Mouse (Mus musculus) thymus, postnatal 25 days (tissue): ENCODE measurements at regions not wholly inside any gene's neighbourhood (a gene's known extent, or its start where the extent isn't known, plus 50 kb on each side); places are given as distances from the start of the nearest gene placed in this dataset.

Experiments
- DNase-seq: peaks from one replicate; pipeline ENCODE4 v3.0.0; 2022

GRCm38 (mm10) chr14:45714311-45714710 is 56.4 kb upstream of the Ddhd1 start:
- no peak for DNase-seq

- no peak for DNase-seq
Observed at GRCm38 (mm10) chr14:45714786-45715185, 56.8 kb upstream of the Ddhd1 start.

- no peak for DNase-seq
Observed at GRCm38 (mm10) chr14:45716100-45716499, 58.2 kb upstream of the Ddhd1 start.

- no peak for DNase-seq
Observed at GRCm38 (mm10) chr14:45722887-45723286, 64.9 kb upstream of the Ddhd1 start.

- no peak for DNase-seq
Observed at GRCm38 (mm10) chr14:45724341-45724740, 66.4 kb upstream of the Ddhd1 start.

- no peak for DNase-seq
Observed at GRCm38 (mm10) chr14:45734530-45735410, 76.8 kb upstream of the Ddhd1 start.

- no peak for DNase-seq
Observed at GRCm38 (mm10) chr14:45737966-45738365, 80.0 kb upstream of the Ddhd1 start.

- DNase-seq: no peak
Observed at GRCm38 (mm10) chr14:45739638-45740037, 81.7 kb upstream of the Ddhd1 start.

GRCm38 (mm10) chr14:45740662-45741061 is 82.7 kb upstream of the Ddhd1 start:
- DNase-seq: no peak

- DNase-seq: no peak
Observed at GRCm38 (mm10) chr14:45746176-45746575, 88.2 kb upstream of the Ddhd1 start.

GRCm38 (mm10) chr14:45757376-45757775 is 99.4 kb upstream of the Ddhd1 start:
- no peak for DNase-seq

GRCm38 (mm10) chr14:45760890-45761680 is 103.1 kb upstream of the Ddhd1 start:
- DNase-seq: no peak

GRCm38 (mm10) chr14:45764231-45764630 is 106.3 kb upstream of the Ddhd1 start:
- no peak for DNase-seq

- no peak for DNase-seq
Observed at GRCm38 (mm10) chr14:45766582-45766981, 108.6 kb upstream of the Ddhd1 start.

- no peak for DNase-seq
Observed at GRCm38 (mm10) chr14:45772665-45773277, 114.8 kb upstream of the Ddhd1 start.

- no peak for DNase-seq
Observed at GRCm38 (mm10) chr14:45773326-45773725, 115.4 kb upstream of the Ddhd1 start.

- DNase-seq: no peak
Observed at GRCm38 (mm10) chr14:45781850-45782249, 123.9 kb upstream of the Ddhd1 start.

- no peak for DNase-seq
Observed at GRCm38 (mm10) chr14:45794980-45795379, 137.0 kb upstream of the Ddhd1 start.

- no peak for DNase-seq
Observed at GRCm38 (mm10) chr14:45796665-45797319, 138.8 kb upstream of the Ddhd1 start.

GRCm38 (mm10) chr14:45797320-45797696 is 139.4 kb upstream of the Ddhd1 start:
- DNase-seq: no peak

- no peak for DNase-seq
Observed at GRCm38 (mm10) chr14:45799286-45799685, 141.3 kb upstream of the Ddhd1 start.

- no peak for DNase-seq
Observed at GRCm38 (mm10) chr14:45805950-45806349, 148.0 kb upstream of the Ddhd1 start.

- DNase-seq: no peak
Observed at GRCm38 (mm10) chr14:45806726-45807280, 148.9 kb upstream of the Ddhd1 start.
